Mouse (Mus musculus) forebrain, embryonic 13.5 days (tissue): ENCODE measurements at regions not wholly inside any gene's neighbourhood (a gene's known extent, or its start where the extent isn't known, plus 50 kb on each side); places are given as distances from the start of the nearest gene placed in this dataset.

ENCODE experiments used
- ATAC-seq: fragments of 200-750 bp; cut with Nextera tagmentation; 2 replicates; pipeline ENCODE4 v1.8.0; 2017
- H3K27ac ChIP-seq: fragments of 300-500 bp; sonication (generic); 2 replicates; pipeline ENCODE4 v1.5.1; 2015; ENCODE audit warnings: inconsistent platforms, mild to moderate bottlenecking, moderate library complexity
- H3K27me3 ChIP-seq: fragments of 300-500 bp; sonication (generic); 2 replicates; pipeline ENCODE4 v1.6.1; 2015; ENCODE audit warnings: mild to moderate bottlenecking, inconsistent platforms
- H3K36me3 ChIP-seq: fragments of 300-500 bp; sonication (generic); 2 replicates; pipeline ENCODE4 v1.6.1; 2015; ENCODE audit warnings: mild to moderate bottlenecking, inconsistent platforms; ENCODE audit not compliant: poor library complexity, severe bottlenecking
- H3K4me1 ChIP-seq: fragments of 300-500 bp; sonication (generic); 2 replicates; pipeline ENCODE4 v1.6.1; 2015; ENCODE audit warnings: inconsistent platforms
- H3K4me2 ChIP-seq: fragments of 300-500 bp; sonication (generic); 2 replicates; pipeline ENCODE4 v1.6.1; 2015; ENCODE audit warnings: inconsistent platforms, mild to moderate bottlenecking, moderate library complexity
- H3K4me3 ChIP-seq: fragments of 300-500 bp; sonication (generic); 2 replicates; pipeline ENCODE4 v1.5.1; 2015; ENCODE audit warnings: mild to moderate bottlenecking, inconsistent platforms
- H3K9ac ChIP-seq: fragments of 300-500 bp; sonication (generic); 2 replicates; pipeline ENCODE4 v1.6.1; 2015; ENCODE audit warnings: mild to moderate bottlenecking, inconsistent platforms
- H3K9me3 ChIP-seq: fragments of 300-500 bp; sonication (generic); replicated peaks from 2 replicates; pipeline ENCODE4 v1.6.1; 2016; ENCODE audit warnings: inconsistent platforms
- WGBS: fragments of 180-500 bp; shearing (Covaris S2); methylation state at CpG from one replicate; pipeline ENCODE4 v1.1.7; 2015; 5-methylcytosine and 5-hydroxymethylcytosine counted together

DNA sequence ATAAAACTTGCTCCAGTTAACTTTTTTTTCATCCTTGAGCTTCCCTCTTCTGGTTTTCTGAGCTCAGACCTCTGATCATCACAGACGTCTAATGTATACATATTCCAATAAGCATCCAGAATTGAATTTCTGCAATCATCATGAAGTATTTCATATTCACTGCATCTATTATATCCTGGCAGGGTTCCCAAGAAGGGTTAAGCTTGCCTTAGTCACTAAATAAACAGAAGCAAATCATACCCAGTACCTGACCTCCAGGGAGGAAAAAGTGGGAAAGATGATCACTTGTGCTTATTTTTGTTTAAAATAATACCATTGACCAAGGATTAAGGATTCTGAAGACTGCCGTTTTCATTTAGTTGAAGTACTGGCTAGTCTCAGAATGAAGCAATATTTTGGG is 102.4 kb downstream of the Gm12728 start:
- H3K36me3 ChIP-seq, result no peaks in the 10 kb centered on the region
- WGBS, result 84% methylated on average over 2 of the region's 2 CpGs
- no peaks in the 10 kb centered on the region for H3K4me1 ChIP-seq
- ATAC-seq, result no peak
- no peak overlapping the region for H3K4me3 ChIP-seq
- no peak overlapping the region for H3K4me2 ChIP-seq
- H3K9me3 ChIP-seq, result no peaks in the 10 kb centered on the region
- no peaks in the 10 kb centered on the region for H3K27me3 ChIP-seq
- no peak overlapping the region for H3K9ac ChIP-seq
- no peak overlapping the region for H3K27ac ChIP-seq

DNA sequence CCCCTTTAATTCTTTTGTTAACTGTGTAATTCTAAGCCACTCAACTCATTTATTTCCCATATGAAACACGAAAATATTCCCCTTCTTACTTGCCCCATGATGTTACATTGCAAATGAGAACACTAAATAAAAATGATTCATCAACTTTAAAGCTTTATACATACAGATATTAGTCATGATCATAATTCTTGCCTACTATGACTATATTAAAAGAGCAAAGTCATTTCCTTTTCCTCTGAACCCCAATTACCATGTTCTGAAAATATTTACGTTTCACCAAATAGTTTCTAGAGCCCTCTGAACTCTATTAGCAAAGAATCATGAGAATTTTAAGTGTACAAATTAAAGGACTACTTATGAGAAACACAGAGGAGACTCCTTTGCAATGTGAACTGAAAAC is 105.4 kb downstream of the Gm12728 start:
- Histone ChIP-seq H3K4me2 (no peak overlapping the region), H3K9ac (no peak overlapping the region), H3K36me3 (no peaks in the 10 kb centered on the region), H3K27ac (no peak overlapping the region), H3K4me1 (no peaks in the 10 kb centered on the region), H3K4me3 (no peak overlapping the region), H3K9me3 (no peaks in the 10 kb centered on the region), H3K27me3 (no peaks in the 10 kb centered on the region)
- 73% methylated on average over 2 of the region's 2 CpGs for WGBS
- no peak for ATAC-seq

DNA sequence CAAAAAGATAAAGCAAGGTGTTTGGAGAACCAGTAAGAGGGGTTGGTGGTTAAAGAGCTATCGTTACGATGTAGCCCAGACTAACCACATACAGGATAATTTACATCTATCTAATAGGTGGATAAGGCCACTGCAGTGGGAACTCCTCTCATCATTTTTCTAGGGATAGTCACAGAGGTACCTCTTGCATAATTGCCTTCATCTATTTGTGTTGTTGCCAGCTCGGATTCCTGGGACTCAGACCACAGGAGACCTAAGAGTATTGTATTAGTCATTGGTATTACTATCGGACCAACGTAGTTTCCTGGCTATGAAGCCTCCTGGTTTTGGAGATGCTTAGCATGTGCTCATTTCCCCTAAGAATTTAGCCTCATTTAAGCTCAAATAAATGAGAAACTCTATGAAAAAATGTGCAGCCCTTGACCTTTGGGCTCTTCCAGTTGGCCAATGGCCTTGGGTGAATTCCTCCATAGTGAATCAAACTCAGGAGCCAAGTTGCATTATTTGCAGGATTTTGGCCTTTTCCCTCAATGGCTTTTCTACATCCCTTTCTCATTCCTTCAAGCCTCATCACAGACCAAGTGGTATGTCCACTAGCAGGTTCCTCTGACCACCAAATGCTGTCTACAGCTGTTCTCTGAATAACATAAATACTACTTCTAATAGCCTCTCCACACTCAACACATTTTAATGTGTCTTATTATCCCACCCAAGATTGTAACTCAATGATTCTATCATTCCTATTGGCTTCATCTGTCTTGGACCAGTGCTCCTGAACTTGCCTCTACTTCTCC is 108.6 kb downstream of the Gm12728 start:
- H3K4me2 ChIP-seq, result no peak overlapping the region
- no peak overlapping the region for H3K27ac ChIP-seq
- no peak for ATAC-seq
- H3K9ac ChIP-seq, result no peak overlapping the region
- WGBS, result 91% methylated on average over 5 of the region's 5 CpGs
- H3K4me3 ChIP-seq, result no peak overlapping the region
- no peaks in the 10 kb centered on the region for H3K36me3 ChIP-seq
- no peaks in the 10 kb centered on the region for H3K9me3 ChIP-seq
- no peaks in the 10 kb centered on the region for H3K4me1 ChIP-seq
- no peaks in the 10 kb centered on the region for H3K27me3 ChIP-seq

DNA sequence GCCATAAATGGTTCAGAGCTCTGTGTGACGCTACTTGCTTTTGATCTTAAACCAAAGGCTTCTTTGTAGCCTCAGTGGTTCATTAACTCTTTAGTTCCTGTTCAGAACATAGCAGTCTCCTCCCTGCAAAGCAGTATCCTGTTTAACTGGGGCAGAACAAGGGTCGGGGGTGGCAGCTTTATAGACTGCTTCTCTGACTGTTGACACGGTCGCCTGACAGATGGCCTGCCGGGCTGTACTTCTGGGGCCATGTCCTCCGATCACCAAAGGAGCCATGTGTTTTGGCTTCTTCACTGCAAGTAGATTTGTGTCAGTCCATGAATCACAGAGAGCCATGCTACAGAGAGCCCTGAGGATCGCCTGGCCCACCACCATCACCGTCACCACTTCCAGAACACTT is 115.2 kb downstream of the Gm12728 start:
- Histone ChIP-seq H3K27me3 (no peaks in the 10 kb centered on the region), H3K9ac (no peak overlapping the region), H3K4me2 (no peak overlapping the region), H3K9me3 (no peaks in the 10 kb centered on the region), H3K27ac (no peak overlapping the region), H3K4me3 (no peak overlapping the region), H3K4me1 (no peaks in the 10 kb centered on the region), H3K36me3 (no peaks in the 10 kb centered on the region)
- ATAC-seq, result no peak
- WGBS, result 67% methylated on average over 8 of the region's 8 CpGs

DNA sequence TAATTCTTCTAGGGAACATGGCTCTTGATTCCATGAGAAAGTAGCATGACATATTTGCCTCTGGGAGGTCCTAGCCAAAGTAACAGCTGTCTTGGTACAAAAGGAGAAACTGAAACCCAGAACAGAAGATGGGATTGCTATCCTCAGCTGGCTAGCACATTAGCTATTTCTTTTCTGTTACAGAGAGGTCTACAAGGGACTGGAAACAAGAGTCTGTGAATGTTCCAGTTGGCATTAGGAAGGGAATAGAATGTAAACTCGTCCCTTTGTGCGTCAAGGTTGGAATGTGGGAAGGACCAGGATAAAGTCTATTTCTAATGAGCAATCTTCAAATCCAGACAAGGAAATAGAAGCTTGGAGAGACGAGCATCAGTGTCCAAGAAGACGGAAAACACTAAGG is 116.7 kb downstream of the Gm12728 start:
- Histone ChIP-seq H3K4me1 (no peaks in the 10 kb centered on the region), H3K36me3 (no peaks in the 10 kb centered on the region), H3K27me3 (no peaks in the 10 kb centered on the region), H3K27ac (no peak overlapping the region), H3K4me3 (no peak overlapping the region), H3K9ac (no peak overlapping the region), H3K9me3 (no peaks in the 10 kb centered on the region), H3K4me2 (no peak overlapping the region)
- 90% methylated on average over 4 of the region's 4 CpGs for WGBS
- ATAC-seq, result no peak

DNA sequence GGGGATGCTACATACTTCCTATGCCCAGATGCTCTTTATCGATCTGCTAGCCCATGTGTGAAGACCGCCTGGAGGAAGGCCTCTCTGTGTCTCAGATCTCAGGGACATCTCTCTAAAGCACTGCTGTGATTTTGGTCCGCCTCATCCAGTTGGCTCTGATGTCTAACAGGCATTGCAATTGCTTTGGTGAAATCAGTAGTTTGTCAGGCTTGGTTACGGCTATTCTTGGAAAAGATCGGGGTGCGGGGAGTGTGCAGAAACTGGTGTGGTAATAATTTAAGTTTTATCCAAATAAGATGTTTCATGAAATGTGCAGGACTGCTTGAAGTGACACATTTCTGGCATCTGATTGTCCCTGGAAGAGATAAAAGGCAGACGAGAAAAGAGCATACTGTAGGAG is 117.9 kb downstream of the Gm12728 start:
- WGBS, result 88% methylated on average over 7 of the region's 7 CpGs
- no peaks in the 10 kb centered on the region for H3K9me3 ChIP-seq
- no peaks in the 10 kb centered on the region for H3K36me3 ChIP-seq
- H3K4me1 ChIP-seq, result no peaks in the 10 kb centered on the region
- no peak overlapping the region for H3K27ac ChIP-seq
- ATAC-seq, result no peak
- no peak overlapping the region for H3K9ac ChIP-seq
- H3K4me2 ChIP-seq, result no peak overlapping the region
- H3K4me3 ChIP-seq, result no peak overlapping the region
- no peaks in the 10 kb centered on the region for H3K27me3 ChIP-seq

DNA sequence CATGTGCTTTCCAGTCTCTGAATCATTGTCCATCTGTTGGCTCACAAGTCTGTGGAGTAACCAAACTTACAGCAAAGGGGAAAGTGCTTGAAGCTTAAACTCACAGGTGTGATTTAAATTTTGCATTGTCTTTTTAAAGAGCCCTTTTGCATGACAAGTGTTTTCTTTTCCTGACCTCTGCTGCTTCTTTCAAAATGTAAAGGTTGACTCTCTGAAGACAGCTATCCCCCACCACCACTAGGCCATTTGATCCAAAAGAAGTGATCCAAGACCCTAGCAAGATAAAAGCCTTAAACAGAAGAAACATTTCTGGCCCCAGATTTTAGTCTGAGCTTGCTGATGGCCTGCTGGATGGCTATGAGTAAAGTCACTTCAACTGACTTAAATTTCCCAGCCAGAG is 118.6 kb downstream of the Gm12728 start:
- Histone ChIP-seq H3K36me3 (no peaks in the 10 kb centered on the region), H3K4me1 (no peaks in the 10 kb centered on the region), H3K4me2 (no peak overlapping the region), H3K27ac (no peak overlapping the region), H3K4me3 (no peak overlapping the region), H3K27me3 (no peaks in the 10 kb centered on the region), H3K9ac (no peak overlapping the region), H3K9me3 (no peaks in the 10 kb centered on the region)
- no peak for ATAC-seq

DNA sequence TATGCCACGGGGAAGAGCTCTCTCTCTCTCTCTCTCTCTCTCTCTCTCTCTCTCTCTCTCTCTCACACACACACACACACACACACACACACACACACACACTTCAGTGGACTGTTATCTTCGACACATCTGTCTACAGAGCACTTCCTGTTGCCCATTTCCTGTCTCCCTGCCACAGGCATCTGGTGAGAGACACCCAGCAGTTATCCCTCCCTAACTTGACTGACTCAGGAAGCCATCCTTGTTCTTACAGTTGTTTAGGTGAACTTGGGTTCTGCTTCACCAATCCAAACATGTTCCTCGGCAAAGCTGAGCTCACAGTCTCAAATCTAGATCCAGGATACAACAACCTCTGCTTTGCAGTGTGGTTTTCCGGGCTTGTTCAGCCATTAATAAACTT is 119.6 kb downstream of the Gm12728 start:
- H3K27me3 ChIP-seq, result no peaks in the 10 kb centered on the region
- H3K9ac ChIP-seq, result no peak overlapping the region
- H3K36me3 ChIP-seq, result no peaks in the 10 kb centered on the region
- H3K4me3 ChIP-seq, result no peak overlapping the region
- H3K27ac ChIP-seq, result no peak overlapping the region
- H3K4me1 ChIP-seq, result no peaks in the 10 kb centered on the region
- ATAC-seq, result no peak
- WGBS, result 74% methylated on average over 4 of the region's 4 CpGs
- no peak overlapping the region for H3K4me2 ChIP-seq
- H3K9me3 ChIP-seq, result no peaks in the 10 kb centered on the region

DNA sequence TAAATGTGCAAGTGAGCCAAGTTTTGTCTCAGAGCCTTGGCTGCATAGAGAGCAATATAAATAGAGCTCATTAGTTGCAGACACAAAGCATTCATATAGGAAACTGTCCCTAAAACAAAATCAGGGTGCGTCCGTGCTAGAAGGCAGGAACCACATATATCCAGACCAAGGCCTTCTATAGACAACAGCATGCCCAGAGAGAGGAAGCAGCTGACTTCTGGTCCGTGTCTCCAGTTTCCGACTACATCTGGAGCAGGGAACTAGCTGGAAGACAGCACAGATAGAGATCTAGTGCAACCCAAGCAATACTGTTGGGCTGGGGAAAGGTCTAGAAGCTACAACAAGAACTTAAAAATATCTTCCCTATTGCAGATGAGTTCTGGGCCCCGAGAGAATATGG is 121.0 kb downstream of the Gm12728 start:
- Histone ChIP-seq H3K9ac (no peak overlapping the region), H3K27ac (no peak overlapping the region), H3K4me2 (no peak overlapping the region), H3K27me3 (no peaks in the 10 kb centered on the region), H3K36me3 (no peaks in the 10 kb centered on the region), H3K4me1 (no peaks in the 10 kb centered on the region), H3K4me3 (no peak overlapping the region), H3K9me3 (no peaks in the 10 kb centered on the region)
- WGBS, result 90% methylated on average over 5 of the region's 5 CpGs
- no peak for ATAC-seq

DNA sequence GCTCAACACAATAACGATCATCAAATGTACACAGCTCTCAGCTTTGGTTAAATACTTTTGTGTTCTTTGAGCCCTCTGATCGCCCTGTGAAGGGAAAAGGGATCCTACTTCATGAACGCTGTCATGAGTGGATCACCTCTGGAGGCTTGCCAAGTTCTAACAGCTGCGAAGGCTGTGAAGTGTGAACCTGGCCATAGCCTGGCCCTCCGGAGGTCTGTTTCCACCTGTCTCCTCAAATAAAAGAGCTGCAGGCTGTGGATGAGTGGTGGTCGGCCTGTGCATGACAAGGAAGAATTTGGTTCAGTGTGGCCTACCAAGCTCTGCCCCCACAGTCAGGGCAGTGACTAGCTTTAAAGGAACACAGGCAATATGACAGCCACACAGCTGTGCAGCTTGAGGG is 122.0 kb downstream of the Gm12728 start:
- Histone ChIP-seq H3K4me3 (no peak overlapping the region), H3K4me2 (no peak overlapping the region), H3K27me3 (no peaks in the 10 kb centered on the region), H3K9ac (no peak overlapping the region), H3K4me1 (no peaks in the 10 kb centered on the region), H3K36me3 (no peaks in the 10 kb centered on the region), H3K27ac (no peak overlapping the region), H3K9me3 (no peaks in the 10 kb centered on the region)
- 62% methylated on average over 6 of the region's 6 CpGs for WGBS
- no peak for ATAC-seq

DNA sequence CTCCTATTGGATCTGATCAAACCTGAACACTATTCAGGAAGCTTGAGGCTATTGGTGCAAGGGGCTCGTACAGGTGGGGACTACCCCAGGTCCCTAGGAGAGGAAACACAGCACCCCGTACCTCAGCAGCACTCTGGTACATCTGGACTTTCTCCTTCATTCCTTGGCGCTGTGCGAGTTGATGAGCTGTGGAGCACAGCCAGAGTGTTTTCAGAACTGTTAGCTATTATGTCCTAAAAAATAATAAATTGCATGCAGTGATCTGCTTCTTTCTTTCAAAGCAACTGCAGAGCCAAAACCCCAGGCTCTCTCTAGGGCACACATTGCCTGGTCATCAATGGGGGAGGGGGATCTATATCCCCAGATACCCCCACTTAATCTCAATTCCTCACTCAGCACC is 122.6 kb downstream of the Gm12728 start:
- ATAC-seq, result no peak
- 88% methylated on average over 4 of the region's 4 CpGs for WGBS
- no peak overlapping the region for H3K4me3 ChIP-seq
- H3K4me2 ChIP-seq, result no peak overlapping the region
- no peaks in the 10 kb centered on the region for H3K27me3 ChIP-seq
- H3K27ac ChIP-seq, result no peak overlapping the region
- no peaks in the 10 kb centered on the region for H3K9me3 ChIP-seq
- H3K9ac ChIP-seq, result no peak overlapping the region
- no peaks in the 10 kb centered on the region for H3K4me1 ChIP-seq
- no peaks in the 10 kb centered on the region for H3K36me3 ChIP-seq

DNA sequence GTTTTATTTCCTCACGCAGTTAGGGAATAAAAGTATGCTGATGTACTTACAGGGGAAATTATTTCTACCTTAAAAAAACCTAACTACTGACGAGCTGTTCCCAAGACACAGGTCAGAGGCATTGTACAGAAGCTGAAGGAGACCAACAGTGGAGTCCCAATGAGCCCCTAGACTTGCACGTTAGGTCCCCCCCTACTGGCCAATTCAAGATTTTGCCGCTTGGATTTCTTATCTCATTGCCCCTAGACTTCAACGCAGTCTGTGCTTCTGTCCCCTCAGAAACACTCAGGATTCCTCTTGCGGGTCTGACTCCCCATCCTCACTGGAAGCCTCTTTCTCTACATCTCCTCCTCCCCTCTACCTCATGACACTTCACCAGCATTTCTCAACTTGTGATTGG is 125.3 kb downstream of the Gm12728 start:
- H3K9me3 ChIP-seq, result no peaks in the 10 kb centered on the region
- no peaks in the 10 kb centered on the region for H3K27me3 ChIP-seq
- no peak overlapping the region for H3K4me3 ChIP-seq
- no peaks in the 10 kb centered on the region for H3K4me1 ChIP-seq
- no peak for ATAC-seq
- no peaks in the 10 kb centered on the region for H3K36me3 ChIP-seq
- H3K4me2 ChIP-seq, result no peak overlapping the region
- H3K27ac ChIP-seq, result no peak overlapping the region
- H3K9ac ChIP-seq, result no peak overlapping the region
- 39% methylated on average over 6 of the region's 6 CpGs for WGBS

DNA sequence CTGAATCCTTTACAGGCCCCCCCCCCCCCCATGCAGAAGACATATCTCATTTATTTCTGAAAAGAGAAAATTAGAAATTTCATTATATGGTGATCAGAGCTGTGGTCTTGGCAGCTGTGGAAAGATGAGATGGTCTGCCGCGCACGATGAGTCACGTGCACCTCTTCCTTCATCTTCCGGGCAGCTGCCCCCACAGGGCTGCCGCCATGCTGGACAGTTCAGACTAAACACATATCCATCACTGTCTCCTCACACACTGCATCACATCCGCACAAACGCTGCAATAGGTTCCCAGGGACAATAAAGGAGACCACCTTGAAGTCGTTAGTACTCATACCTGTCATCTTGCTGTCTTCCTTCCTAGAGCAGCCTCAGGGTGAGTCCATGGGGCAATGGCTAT is 126.6 kb downstream of the Gm12728 start:
- 95% methylated on average over 9 of the region's 9 CpGs for WGBS
- ATAC-seq, result no peak
- Histone ChIP-seq H3K27ac (no peak overlapping the region), H3K4me1 (no peaks in the 10 kb centered on the region), H3K9ac (no peak overlapping the region), H3K4me3 (no peak overlapping the region), H3K27me3 (no peaks in the 10 kb centered on the region), H3K4me2 (no peak overlapping the region), H3K36me3 (no peaks in the 10 kb centered on the region), H3K9me3 (no peaks in the 10 kb centered on the region)
